Mouse (Mus musculus): ENCODE measurements at regions not wholly inside any gene's neighbourhood (a gene's known extent, or its start where the extent isn't known, plus 50 kb on each side); places are given as distances from the start of the nearest gene placed in this dataset.

DNA sequence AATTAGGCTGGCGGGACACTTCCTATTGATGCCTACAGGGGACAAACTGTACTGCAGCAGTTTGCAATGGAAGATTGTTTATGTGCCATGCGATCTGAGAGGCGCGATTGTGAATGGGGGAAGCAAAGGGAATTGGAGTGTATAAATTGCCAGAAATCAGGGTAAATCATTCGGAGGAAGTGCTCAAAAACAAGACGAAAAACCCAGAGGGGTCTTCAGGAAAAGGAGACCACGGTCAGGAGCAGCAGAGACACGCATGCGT lies 89.6 kb upstream of the Rpl34 start:
- no peak for TF ChIP-seq CTCF (IDR thresholded peaks at IDR 0.05; ENCODE audit: low read depth)
- TF ChIP-seq EP300 (IDR thresholded peaks at IDR 0.05; ENCODE audit: low read depth) = no peak

All from liver, embryonic 14.5 days (tissue).